Mouse (Mus musculus) embryonic facial prominence, embryonic 14.5 days (tissue): ENCODE results near the gene Gm35315. TPM values are rescaled to one million over a fixed set of nuclear protein-coding genes. Genes with fewer than 3 reads are reported as not detected.
"Not testable (repeated sequence)": the region's sequence is repeated elsewhere in the genome, so short reads cannot be mapped to it uniquely, and the experiment has no call there.

Experiments used
- ATAC-seq: fragments of 200-750 bp; cut with Nextera tagmentation; 2 replicates; pipeline ENCODE4 v1.8.0; 2017; ENCODE audit warnings: low read depth, moderate number of reproducible peaks, moderate TSS enrichment
- DNase-seq: peaks from one replicate; pipeline ENCODE4 v3.0.0-alpha.2; 2015; ENCODE audit warnings: low spot score
- H3K27ac ChIP-seq: fragments of 300-500 bp; sonication (generic); replicated peaks from 2 replicates; pipeline ENCODE4 v1.5.1; 2014; ENCODE audit warnings: low read depth, mild to moderate bottlenecking, low read length, moderate library complexity
- H3K27me3 ChIP-seq: fragments of 300-500 bp; sonication (generic); replicated peaks from 2 replicates; pipeline ENCODE4 v1.6.1; 2014; ENCODE audit warnings: low read length; ENCODE audit not compliant: control insufficient read depth, insufficient read depth
- H3K36me3 ChIP-seq: fragments of 300-500 bp; sonication (generic); 2 replicates; pipeline ENCODE4 v1.6.1; 2014; ENCODE audit warnings: low read length, mixed read lengths; ENCODE audit not compliant: control insufficient read depth, insufficient read depth
- H3K4me1 ChIP-seq: fragments of 300-500 bp; sonication (generic); 2 replicates; pipeline ENCODE4 v1.6.1; 2014; ENCODE audit warnings: antibody characterized with exemption, low read length; ENCODE audit not compliant: control insufficient read depth, insufficient read depth
- H3K4me2 ChIP-seq: fragments of 300-500 bp; sonication (generic); 2 replicates; pipeline ENCODE4 v1.6.1; 2014; ENCODE audit warnings: low read depth, mild to moderate bottlenecking, low read length, moderate library complexity, mixed read lengths
- H3K4me3 ChIP-seq: fragments of 300-500 bp; sonication (generic); 2 replicates; pipeline ENCODE4 v1.5.1; 2014; ENCODE audit warnings: low read depth, mild to moderate bottlenecking, low read length
- H3K9ac ChIP-seq: fragments of 300-500 bp; sonication (generic); 2 replicates; pipeline ENCODE4 v1.6.1; 2014; ENCODE audit warnings: low read depth, mild to moderate bottlenecking, low read length, moderate library complexity, mixed read lengths
- H3K9me3 ChIP-seq: fragments of 300-500 bp; sonication (generic); 2 replicates; pipeline ENCODE4 v1.6.1; 2016; ENCODE audit warnings: low read length; ENCODE audit not compliant: control insufficient read depth
- WGBS: fragments of 180-500 bp; shearing (Covaris S2); extraction: QIAGEN DNeasy Blood & Tissue Kit; methylation state at CpG from one replicate; pipeline ENCODE4 v1.1.7; 2014; 5-methylcytosine and 5-hydroxymethylcytosine counted together
- polyA plus RNA-seq: library from polyadenylated mRNA; unstranded; fragments of >200 nt; fragmentation: Nextera tagmentation; extraction: Ambion mirVana; gene quantifications from 2 replicates; pipeline ENCODE4 v1.2.1, GENCODE M21; 2014

Gm35315 gene
- polyA plus RNA-seq, 1 experiment from 2014 or later = 0.71 TPM

DNA sequence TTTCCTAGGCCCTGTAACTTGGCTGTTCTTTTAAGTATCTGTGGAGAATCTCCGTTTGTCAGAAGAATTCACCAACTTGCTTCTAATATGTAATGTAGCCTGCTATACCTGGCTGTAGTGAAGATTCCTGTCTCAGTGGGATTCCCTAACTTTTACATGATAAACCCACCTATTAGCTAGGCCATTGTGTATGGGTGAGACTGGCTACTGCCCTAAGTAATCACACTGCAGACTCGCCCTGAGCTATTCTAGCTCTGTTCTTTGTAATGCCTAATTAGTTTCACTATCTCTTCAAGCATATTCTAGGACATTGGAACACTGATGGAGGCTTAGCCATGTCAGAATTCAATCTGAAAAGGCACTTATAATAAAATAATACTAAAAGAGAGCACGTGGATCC is 28.2 kb upstream of the Gm35315 start:
- not testable (repeated sequence) for H3K4me2 ChIP-seq, ATAC-seq, H3K27ac ChIP-seq, H3K27me3 ChIP-seq, H3K4me3 ChIP-seq, DNase-seq, H3K9me3 ChIP-seq, H3K9ac ChIP-seq, H3K4me1 ChIP-seq
- 88% methylated on average over 3 of the region's 3 CpGs for WGBS
- H3K36me3 ChIP-seq = peaks cover 46% of the 10 kb centered on the region

DNA sequence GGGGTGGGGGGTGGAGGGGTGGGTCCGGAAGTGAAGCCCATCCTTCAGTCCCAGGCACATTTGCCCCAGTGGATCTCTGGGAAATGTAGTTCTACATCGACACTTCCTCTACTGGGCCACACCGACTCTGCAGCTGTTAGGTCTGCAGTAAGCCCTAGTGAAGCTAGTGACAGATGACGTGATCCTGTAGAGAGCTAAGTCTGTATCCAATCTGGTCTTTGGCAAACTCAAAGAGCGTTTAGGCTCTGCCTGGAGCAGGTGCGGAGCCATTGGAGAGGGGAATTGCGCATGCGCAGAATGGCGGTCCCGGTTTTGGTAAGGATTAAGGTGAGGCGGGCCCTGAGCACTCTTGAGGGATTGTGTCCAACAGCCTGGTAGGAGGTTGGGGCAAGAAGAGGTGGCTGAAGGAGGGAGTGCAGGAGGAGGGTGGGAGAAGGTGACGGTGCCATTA is 15.8 kb upstream of the Gm35315 start, which contains the start of gene Zfp605:
Gene Zfp605 (plus strand): TSS at position 102 of the 451 bp plus-strand sequence.
- Histone ChIP-seq H3K4me3 (peak within 1 kb of the TSS; percentile 76), H3K9me3 (no peaks in the 10 kb centered on the region), H3K4me2 (peak within 1 kb of the TSS; percentile 66), H3K36me3 (peaks cover 42% of the 10 kb centered on the region), H3K9ac (peak within 1 kb of the TSS; percentile 66), H3K4me1 (peaks cover 12% of the 10 kb centered on the region; the same call in 1 of the 2 replicates), H3K27ac (peak within 1 kb of the TSS; percentile 45; the same call in 1 of the 2 replicates), H3K27me3 (no peaks in the 10 kb centered on the region)
- ATAC-seq = peak; percentile 53
- WGBS = 2% methylated on average over 11 of the region's 12 CpGs
- peak; percentile 93 for DNase-seq

DNA sequence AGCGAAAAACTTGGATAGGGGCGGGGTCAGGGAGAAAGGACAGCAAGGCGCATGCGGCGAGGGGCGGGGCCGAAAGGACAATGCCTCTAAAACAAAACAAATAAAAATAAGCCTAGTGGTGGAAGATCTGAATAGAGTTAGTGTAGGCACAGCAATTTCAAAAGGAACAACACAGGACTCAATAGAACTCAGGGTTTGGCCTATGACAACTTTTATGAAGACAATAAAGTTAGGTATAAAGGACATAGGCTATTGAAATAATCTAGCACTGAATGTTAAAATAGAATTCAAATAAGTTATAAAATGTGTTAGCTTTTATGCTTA is 14.0 kb upstream of the Gm35315 start:
- WGBS = under 1% methylated on average over 7 of the region's 7 CpGs
- no peak for DNase-seq
- H3K27me3 ChIP-seq = no peaks in the 10 kb centered on the region
- H3K4me3 ChIP-seq = peak overlapping the region; percentile 76
- H3K27ac ChIP-seq = peak overlapping the region; percentile 99; the same call in 1 of the 2 replicates
- H3K9me3 ChIP-seq = no peaks in the 10 kb centered on the region
- H3K9ac ChIP-seq = no peak overlapping the region
- H3K4me1 ChIP-seq = peaks cover 12% of the 10 kb centered on the region; the same call in 1 of the 2 replicates
- H3K4me2 ChIP-seq = peak overlapping the region; percentile 80
- ATAC-seq = no peak
- H3K36me3 ChIP-seq = peaks cover 45% of the 10 kb centered on the region

DNA sequence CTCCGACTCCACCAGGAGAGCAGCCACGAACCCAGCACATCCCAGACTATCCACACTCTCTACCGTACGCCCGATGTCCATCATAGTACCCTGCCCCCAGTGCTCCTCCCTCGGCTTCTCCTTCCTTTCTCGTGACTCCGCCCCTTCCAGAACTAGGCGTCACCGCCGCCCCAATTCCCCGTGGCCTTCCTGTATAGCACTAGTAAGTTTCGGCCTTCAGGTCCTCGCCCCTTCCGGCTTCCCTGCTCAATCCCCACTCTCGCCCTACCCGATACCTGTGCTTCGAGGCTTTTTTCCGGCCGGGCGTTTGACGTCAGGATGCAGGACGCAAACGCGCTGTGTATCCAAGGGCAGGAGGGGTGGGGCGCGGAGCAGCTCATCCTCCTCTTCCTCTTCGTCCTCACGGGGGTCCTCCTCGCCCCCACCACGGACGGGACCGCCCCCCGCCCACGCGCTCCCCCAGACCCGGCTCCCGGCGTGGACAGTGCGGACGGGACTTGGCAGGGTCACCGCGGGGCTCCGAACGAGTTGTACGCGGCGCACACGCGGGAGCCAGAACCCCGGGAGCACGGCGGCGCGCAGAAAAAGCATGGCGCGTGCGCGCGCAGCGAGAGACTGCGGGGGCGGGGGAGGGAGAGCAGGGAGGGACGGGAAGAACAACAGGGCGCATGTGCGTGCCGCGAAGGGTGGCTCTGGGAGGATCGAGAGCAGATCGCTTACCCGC is 13.5 kb upstream of the Gm35315 start, which contains the start of gene Gtpbp6:
Gene Gtpbp6 (minus strand): TSS at position 617 of the 724 bp plus-strand sequence.
- H3K9ac ChIP-seq = peak within 1 kb of the TSS; percentile 91
- peak within 1 kb of the TSS; percentile 76 for H3K4me3 ChIP-seq
- H3K9me3 ChIP-seq = no peaks in the 10 kb centered on the region
- peak; percentile 92 for ATAC-seq
- peaks cover 12% of the 10 kb centered on the region; the same call in 1 of the 2 replicates for H3K4me1 ChIP-seq
- peak; percentile 99 for DNase-seq
- peak within 1 kb of the TSS; percentile 99 for H3K27ac ChIP-seq
- peak within 1 kb of the TSS; percentile 80 for H3K4me2 ChIP-seq
- H3K36me3 ChIP-seq = peaks cover 45% of the 10 kb centered on the region
- under 1% methylated on average over 57 of the region's 71 CpGs for WGBS
- H3K27me3 ChIP-seq = no peaks in the 10 kb centered on the region

DNA sequence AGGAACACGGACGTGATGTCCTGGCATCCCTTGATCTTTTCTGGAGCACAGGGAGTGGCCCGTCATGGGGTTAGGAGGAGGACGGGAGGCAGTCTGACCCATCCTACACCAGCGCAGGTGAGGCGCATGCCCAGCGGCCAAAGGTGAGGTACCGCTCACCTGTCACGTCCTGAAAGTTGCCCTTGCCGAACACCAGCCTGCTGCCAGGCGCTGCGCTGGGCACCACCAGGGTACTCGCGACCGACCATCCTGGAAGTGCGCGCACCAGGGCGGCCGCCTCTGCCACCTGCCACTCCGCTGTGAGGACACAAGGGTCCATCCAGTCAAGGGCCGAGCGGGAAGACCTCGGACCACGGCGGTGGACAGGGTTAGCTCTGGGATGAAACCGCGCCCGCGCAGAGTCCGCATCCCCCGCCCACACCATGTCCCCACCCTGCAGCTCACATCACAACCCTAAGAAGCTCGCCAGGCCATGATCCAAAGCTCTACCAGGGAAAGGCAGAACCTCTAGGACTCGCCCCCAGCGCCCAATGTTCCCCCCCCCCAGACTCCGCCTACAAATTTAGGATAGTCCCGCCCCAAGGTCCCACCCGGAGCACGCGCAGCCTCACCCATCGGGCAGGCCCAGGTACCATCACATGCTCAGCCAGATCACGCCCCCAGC is 12.8 kb upstream of the Gm35315 start:
- Histone ChIP-seq H3K4me2 (peak overlapping the region; percentile 80), H3K4me1 (peaks cover 13% of the 10 kb centered on the region; the same call in 1 of the 2 replicates), H3K4me3 (peak overlapping the region; percentile 76), H3K27ac (peak overlapping the region; percentile 99), H3K9ac (peak overlapping the region; percentile 91), H3K27me3 (no peaks in the 10 kb centered on the region), H3K36me3 (peaks cover 40% of the 10 kb centered on the region), H3K9me3 (no peaks in the 10 kb centered on the region)
- 20% methylated on average over 28 of the region's 41 CpGs for WGBS
- DNase-seq (no peak), ATAC-seq (no peak)

DNA sequence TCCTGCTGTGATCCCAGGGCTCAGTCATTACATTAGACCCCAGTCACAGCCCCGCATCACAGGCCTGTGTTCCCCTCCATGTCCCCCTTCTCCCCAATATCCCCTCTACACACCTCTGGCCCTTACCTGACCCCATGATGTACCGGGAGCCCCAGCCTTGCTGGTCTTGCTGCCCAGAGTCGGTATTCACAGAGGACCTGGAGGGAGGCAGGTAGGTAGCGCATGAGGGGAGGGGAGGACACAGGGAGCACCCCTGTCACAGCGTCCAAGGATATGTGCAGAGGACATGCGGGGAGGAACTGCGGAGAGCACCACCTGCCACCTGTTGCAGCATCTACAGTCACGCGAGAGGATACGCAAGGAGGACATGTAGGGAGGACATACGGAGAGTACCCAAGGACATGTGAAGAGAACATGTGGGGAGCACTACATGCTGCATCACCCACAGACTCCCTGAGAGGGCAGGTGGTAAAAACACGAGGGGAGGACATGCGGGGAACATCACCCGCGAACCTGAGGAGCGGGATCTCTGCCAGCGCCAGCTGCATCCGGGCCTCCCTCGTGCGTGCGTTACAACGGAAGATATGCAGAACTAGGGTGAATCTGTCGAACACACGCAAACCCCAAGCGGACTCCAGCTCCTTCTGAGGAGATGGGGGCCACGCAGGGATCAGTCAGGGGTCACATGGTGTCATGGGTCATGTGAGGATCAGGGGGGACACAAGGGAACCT is 12.1 kb upstream of the Gm35315 start:
- Histone ChIP-seq H3K27me3 (no peaks in the 10 kb centered on the region), H3K9ac (peak overlapping the region; percentile 91; the same call in 1 of the 2 replicates), H3K9me3 (no peaks in the 10 kb centered on the region), H3K4me1 (peaks cover 21% of the 10 kb centered on the region), H3K27ac (no peak overlapping the region), H3K36me3 (peaks cover 40% of the 10 kb centered on the region), H3K4me3 (peak overlapping the region; percentile 76), H3K4me2 (peak overlapping the region; percentile 80)
- ATAC-seq (no peak), DNase-seq (no peak)
- WGBS = 95% methylated on average over 26 of the region's 26 CpGs

DNA sequence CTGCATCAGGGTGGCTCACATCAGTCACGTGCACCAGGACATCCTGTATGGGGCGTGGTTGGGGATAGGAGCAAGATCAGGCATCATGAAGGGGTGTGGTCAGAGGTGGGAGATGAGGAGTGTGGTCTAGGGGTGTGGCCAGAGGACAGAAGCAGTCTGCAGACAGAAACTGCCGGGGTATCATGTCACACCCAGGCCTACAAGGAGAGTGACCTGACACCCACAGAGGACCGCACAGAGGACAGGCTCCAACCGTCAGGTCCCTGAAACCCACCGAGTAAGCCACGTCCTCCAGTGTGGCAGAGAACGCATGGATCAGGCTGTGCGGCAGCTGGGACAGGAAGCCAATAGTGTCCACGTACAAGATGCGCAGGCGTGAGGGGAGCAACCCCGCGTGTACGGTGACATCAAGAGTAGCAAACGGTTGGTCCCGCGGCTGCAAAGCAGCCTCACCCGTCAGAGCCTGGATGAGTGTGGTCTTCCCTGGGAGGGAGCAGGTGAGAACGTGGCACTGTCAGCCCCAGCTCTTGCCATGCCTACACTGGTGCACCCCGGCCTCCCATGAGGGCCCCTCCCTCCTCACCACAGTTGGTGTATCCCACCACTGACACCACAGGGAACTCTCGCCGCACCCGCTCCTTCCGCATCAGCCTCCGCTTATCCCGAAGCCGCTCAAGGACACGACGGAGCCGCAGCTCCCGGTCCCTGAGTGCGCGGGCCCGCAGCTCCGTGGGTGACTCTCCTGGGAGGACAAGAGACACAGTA is 10.6 kb upstream of the Gm35315 start:
- H3K9ac ChIP-seq = no peak overlapping the region
- H3K27me3 ChIP-seq = no peaks in the 10 kb centered on the region
- WGBS = 94% methylated on average over 36 of the region's 36 CpGs
- no peak overlapping the region for H3K27ac ChIP-seq
- no peaks in the 10 kb centered on the region for H3K9me3 ChIP-seq
- H3K36me3 ChIP-seq = peaks cover 40% of the 10 kb centered on the region
- H3K4me1 ChIP-seq = peaks cover 29% of the 10 kb centered on the region
- H3K4me2 ChIP-seq = no peak overlapping the region
- ATAC-seq = no peak
- H3K4me3 ChIP-seq = no peak overlapping the region
- no peak for DNase-seq
